Mouse (Mus musculus): ENCODE measurements around the gene Ces1e.
"Not testable (repeated sequence)": the region's sequence is repeated elsewhere in the genome, so short reads cannot be mapped to it uniquely, and the experiment has no call there.

GRCm38 (mm10) chr8:93226471-93226870 is 2.9 kb downstream of the Ces1e start:
- not testable (repeated sequence) for TF ChIP-seq CTCF, POLR2A (IDR thresholded peaks at IDR 0.05; ENCODE audit: insufficient read depth, low read depth, low read length)
